Mouse (Mus musculus) cerebellum, adult 2 months (tissue): Measurements from ENCODE around the gene Onecut1.

Source experiments
- CTCF ChIP-seq: fragments of 200-500 bp; IDR thresholded peaks from 2 replicates; pipeline ENCODE4 v1.5.1; 2011; ENCODE audit warnings: low read depth, mild to moderate bottlenecking, control low read depth, low read length, moderate library complexity, borderline replicate concordance; ENCODE audit not compliant: insufficient read depth
- POLR2A ChIP-seq: fragments of 200-500 bp; IDR thresholded peaks from 2 replicates; pipeline ENCODE4 v1.6.1; 2011; ENCODE audit warnings: low read length, control low read depth, borderline replicate concordance; ENCODE audit not compliant: insufficient read depth

DNA sequence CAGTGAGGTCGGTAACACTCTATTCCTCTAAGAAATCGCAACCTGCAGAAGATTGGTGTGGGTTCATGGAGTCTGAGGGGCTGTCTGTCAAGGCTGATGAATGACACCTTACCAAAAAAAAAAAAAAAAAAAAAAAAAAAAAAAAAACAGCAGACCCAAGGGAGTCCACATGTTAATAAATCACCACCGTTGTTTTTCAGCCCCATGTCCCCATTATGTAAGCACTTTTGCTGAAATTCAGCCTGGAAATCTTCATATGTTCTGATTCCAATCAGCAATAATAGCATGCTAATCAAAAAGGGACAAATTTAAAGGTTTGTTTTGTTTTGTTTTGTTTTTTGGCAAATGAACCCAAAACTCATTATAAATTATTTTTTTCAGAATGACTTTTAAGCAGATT lies 53.9 kb downstream of the Onecut1 start:
- TF ChIP-seq CTCF (no peak), POLR2A (no peak)
